Mouse (Mus musculus) neural tube, embryonic 12.5 days (tissue): Measurements from ENCODE around the gene Ano2. TPM values are rescaled to one million over a fixed set of nuclear protein-coding genes. Genes with fewer than 3 reads are reported as not detected.

ENCODE experiments used
- ATAC-seq: fragments of 200-750 bp; cut with Nextera tagmentation; 2 replicates; pipeline ENCODE4 v1.8.0; 2017; ENCODE audit warnings: low read depth, mild to moderate bottlenecking, moderate TSS enrichment, moderate library complexity; ENCODE audit not compliant: low FRiP score
- H3K27ac ChIP-seq: fragments of 300-500 bp; sonication (generic); 2 replicates; pipeline ENCODE4 v1.5.1; 2016
- H3K27me3 ChIP-seq: fragments of 300-500 bp; sonication (generic); replicated peaks from 2 replicates; pipeline ENCODE4 v1.6.1; 2016; ENCODE audit warnings: mild to moderate bottlenecking
- H3K36me3 ChIP-seq: fragments of 300-500 bp; sonication (generic); 2 replicates; pipeline ENCODE4 v1.6.1; 2016; ENCODE audit warnings: mild to moderate bottlenecking
- H3K4me1 ChIP-seq: fragments of 300-500 bp; sonication (generic); 2 replicates; pipeline ENCODE4 v1.6.1; 2016
- H3K4me2 ChIP-seq: fragments of 300-500 bp; sonication (generic); replicated peaks from 2 replicates; pipeline ENCODE4 v1.6.1; 2016; ENCODE audit warnings: mild to moderate bottlenecking
- H3K4me3 ChIP-seq: fragments of 300-500 bp; sonication (generic); 2 replicates; pipeline ENCODE4 v1.5.1; 2016
- H3K9ac ChIP-seq: fragments of 300-500 bp; sonication (generic); 2 replicates; pipeline ENCODE4 v1.6.1; 2016; ENCODE audit warnings: mild to moderate bottlenecking
- H3K9me3 ChIP-seq: fragments of 300-500 bp; sonication (generic); 2 replicates; pipeline ENCODE4 v1.6.1; 2016; ENCODE audit warnings: mild to moderate bottlenecking
- WGBS: fragments of 180-500 bp; shearing (Covaris S2); methylation state at CpG from one replicate; pipeline ENCODE4 v1.1.7; 2016; 5-methylcytosine and 5-hydroxymethylcytosine counted together
- polyA plus RNA-seq: library from polyadenylated mRNA; unstranded; fragments of >200 nt; fragmentation: Nextera tagmentation; extraction: Ambion mirVana; gene quantifications from 2 replicates; pipeline ENCODE4 v1.2.1, GENCODE M21; 2016

Ano2 gene
- polyA plus RNA-seq, 1 experiment from 2014 or later = 0.23 TPM

DNA sequence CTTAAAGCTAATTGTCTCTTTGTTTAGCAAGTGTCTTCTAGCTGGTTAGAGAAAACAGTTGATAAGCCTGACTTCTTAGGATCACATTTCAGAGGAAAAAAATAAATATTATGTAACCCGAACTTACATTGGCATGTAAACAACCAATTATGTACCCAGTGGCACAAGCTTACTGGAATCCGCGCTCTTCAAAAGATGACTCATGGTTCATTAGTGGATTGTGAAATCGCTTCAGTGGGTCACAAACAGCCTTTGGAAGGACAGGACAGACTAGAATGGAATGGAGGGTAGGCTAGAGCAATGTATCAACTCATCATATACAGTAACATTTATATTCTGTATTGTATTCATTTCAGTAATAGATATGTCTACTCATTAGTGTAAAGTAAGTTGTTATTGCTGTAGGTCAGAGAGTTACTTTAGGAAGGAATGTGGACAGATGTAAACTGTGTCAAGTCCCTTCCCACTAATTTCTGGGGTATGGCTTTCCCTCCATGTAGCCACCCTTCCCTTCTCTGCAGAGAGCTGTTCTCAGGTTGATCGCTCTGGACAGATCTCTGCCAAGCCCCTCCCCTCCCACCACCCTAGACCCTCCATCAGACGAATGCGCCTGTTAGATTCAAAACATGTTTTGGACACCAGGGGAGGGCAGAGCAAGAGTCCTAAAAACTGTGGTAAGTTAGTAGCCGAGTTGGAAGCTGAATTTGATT is 343.6 kb downstream of the Ano2 start:
- no peaks in the 10 kb centered on the region for H3K4me1 ChIP-seq
- no peak overlapping the region for H3K9ac ChIP-seq
- H3K4me2 ChIP-seq = no peak overlapping the region
- WGBS = 77% methylated on average over 8 of the region's 8 CpGs
- no peak overlapping the region for H3K4me3 ChIP-seq
- no peaks in the 10 kb centered on the region for H3K27me3 ChIP-seq
- H3K36me3 ChIP-seq = no peaks in the 10 kb centered on the region
- H3K9me3 ChIP-seq = no peaks in the 10 kb centered on the region
- ATAC-seq = no peak
- no peak overlapping the region for H3K27ac ChIP-seq

DNA sequence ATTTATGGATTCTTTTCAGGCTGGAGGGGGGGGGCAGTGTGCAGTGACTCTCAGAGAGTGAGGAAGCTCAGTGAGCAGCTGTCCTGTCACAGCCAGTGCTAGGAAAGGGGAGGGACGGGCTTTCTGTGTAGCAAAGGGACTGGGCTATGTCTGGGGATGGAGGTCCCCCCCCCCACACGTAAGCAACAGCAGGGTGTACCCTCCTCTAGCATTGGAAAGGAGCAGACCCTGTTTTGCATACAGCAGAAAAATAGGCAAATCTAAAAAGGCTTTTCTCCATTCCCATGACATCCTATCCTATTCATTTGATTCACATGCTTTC is 344.1 kb downstream of the Ano2 start:
- no peaks in the 10 kb centered on the region for H3K9me3 ChIP-seq
- no peak for ATAC-seq
- WGBS = 46% methylated on average over 2 of the region's 2 CpGs
- H3K4me1 ChIP-seq = no peaks in the 10 kb centered on the region
- no peak overlapping the region for H3K9ac ChIP-seq
- H3K27me3 ChIP-seq = no peaks in the 10 kb centered on the region
- H3K4me3 ChIP-seq = no peak overlapping the region
- H3K4me2 ChIP-seq = no peak overlapping the region
- no peaks in the 10 kb centered on the region for H3K36me3 ChIP-seq
- no peak overlapping the region for H3K27ac ChIP-seq

DNA sequence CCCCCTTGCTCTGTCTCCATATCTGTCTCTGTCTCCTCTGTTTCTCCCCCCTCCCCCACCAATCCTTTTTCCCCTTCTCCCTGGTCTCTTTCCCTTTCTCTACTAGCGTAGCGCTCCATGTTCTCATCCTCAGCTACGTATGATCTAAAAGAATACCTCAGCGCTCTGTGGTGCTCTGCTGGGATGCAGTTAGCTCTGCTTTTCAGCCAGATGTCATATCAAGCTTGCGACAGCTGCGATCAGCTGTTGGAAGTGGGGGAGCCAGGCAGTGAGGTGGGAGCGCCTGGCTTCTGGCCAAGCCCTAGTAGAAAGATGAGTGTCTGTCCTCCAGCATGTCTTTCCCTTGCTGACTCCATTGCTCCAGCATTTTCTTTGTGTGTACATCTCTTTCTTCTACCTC is 344.5 kb downstream of the Ano2 start:
- no peaks in the 10 kb centered on the region for H3K36me3 ChIP-seq
- WGBS = 84% methylated on average over 7 of the region's 7 CpGs
- peak; percentile 44; the same call in 1 of the 2 replicates for ATAC-seq

DNA sequence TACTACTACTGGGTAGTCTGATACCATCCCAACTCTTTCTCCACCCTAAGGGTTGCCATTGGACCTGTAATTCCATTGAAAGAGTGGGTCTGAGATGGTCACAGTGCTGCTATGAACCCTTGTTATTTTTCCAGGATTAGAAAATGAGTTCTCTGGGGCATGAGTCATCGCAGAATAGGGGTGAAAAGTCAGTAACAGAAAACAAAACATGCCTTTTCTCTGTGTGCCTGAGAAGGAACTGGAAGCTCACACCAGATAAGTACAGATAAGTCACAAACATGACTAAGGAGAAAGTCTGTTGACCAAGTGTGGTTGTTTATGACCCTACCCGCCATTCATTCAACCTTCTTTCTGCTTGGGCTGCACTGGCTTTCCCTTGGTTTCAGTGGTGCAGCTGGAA is 345.4 kb downstream of the Ano2 start:
- Histone ChIP-seq H3K36me3 (no peaks in the 10 kb centered on the region), H3K9ac (no peak overlapping the region), H3K4me3 (no peak overlapping the region), H3K4me2 (no peak overlapping the region), H3K27me3 (no peaks in the 10 kb centered on the region), H3K4me1 (no peaks in the 10 kb centered on the region), H3K27ac (no peak overlapping the region), H3K9me3 (no peaks in the 10 kb centered on the region)
- ATAC-seq = no peak
- WGBS = 87% methylated on average over 2 of the region's 2 CpGs

More for the DNA sequence above, 344.5 kb downstream of the Ano2 start:
- Histone ChIP-seq H3K4me2 (no peak overlapping the region), H3K9ac (no peak overlapping the region), H3K4me1 (no peaks in the 10 kb centered on the region), H3K4me3 (no peak overlapping the region), H3K27me3 (no peaks in the 10 kb centered on the region), H3K27ac (no peak overlapping the region), H3K9me3 (no peaks in the 10 kb centered on the region)

DNA sequence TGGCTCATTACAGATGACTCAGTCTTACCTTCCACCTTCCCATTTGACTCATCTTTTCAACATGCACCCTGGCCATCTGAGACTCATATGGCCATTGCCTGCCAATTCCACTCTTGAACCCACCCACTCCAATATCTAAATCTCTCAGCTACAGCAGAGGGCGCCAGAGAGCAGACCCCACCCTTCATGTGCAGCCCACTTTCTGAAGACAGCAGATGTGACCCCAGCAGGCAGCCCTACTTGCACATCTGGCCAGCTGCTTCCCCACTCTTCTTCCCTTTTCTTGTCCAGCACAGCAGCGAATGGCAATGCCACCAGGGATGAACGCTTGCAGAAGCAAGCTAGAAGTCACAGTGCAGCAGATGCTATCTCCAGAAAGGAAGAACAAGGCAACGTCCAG is 355.7 kb downstream of the Ano2 start:
- no peaks in the 10 kb centered on the region for H3K27me3 ChIP-seq
- WGBS = 51% methylated on average over 4 of the region's 4 CpGs

DNA sequence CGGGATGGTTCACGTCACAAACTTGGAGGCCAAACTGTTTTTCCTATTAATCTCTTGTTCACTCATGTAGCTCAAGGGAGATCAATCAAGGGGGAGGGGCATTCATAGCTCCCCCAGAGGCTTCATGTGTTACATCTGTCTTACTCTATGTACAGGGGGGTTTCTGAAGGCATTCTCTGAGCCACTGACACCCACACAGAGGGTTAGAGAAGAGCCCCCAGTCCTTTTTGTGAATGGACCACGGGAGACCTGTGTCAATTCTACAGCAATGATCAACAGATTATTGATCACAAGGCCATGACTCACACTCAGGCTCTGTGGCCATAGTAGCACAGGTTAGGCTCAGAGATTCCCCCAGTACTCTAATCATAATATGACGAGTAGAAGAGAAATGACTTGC is 358.0 kb downstream of the Ano2 start:
- no peaks in the 10 kb centered on the region for H3K9me3 ChIP-seq
- no peak overlapping the region for H3K9ac ChIP-seq
- ATAC-seq = no peak
- no peak overlapping the region for H3K4me3 ChIP-seq
- H3K4me2 ChIP-seq = no peak overlapping the region
- no peak overlapping the region for H3K27ac ChIP-seq
- no peaks in the 10 kb centered on the region for H3K4me1 ChIP-seq
- no peaks in the 10 kb centered on the region for H3K36me3 ChIP-seq
- 81% methylated on average over 4 of the region's 4 CpGs for WGBS
- no peaks in the 10 kb centered on the region for H3K27me3 ChIP-seq

More for the DNA sequence above, 355.7 kb downstream of the Ano2 start:
- no peaks in the 10 kb centered on the region for H3K4me1 ChIP-seq
- H3K9ac ChIP-seq = no peak overlapping the region
- H3K4me2 ChIP-seq = no peak overlapping the region
- H3K9me3 ChIP-seq = no peaks in the 10 kb centered on the region
- no peak overlapping the region for H3K27ac ChIP-seq
- ATAC-seq = no peak
- H3K4me3 ChIP-seq = no peak overlapping the region
- H3K36me3 ChIP-seq = no peaks in the 10 kb centered on the region

DNA sequence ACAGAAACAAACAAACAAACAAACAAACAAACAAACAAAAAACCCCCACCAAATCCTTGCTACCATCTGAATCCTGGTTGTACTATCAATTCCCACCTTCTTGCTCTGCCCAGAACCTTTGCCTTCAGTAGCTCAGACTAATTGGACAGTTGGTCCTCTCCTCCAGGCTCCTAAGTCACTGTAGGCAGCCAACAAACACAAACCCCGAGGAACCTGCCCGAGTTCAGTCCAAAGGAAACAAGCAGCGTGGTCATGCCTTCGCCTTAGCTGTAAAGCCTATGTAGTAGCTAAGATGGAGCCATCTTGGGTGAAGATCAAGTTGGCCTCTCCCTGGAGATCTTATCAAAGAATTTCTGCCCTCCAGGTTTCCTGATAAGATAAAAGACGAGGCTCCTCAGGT is 362.9 kb downstream of the Ano2 start:
- WGBS = 93% methylated on average over 5 of the region's 5 CpGs
- no peak for ATAC-seq
- no peaks in the 10 kb centered on the region for H3K9me3 ChIP-seq
- no peaks in the 10 kb centered on the region for H3K27me3 ChIP-seq
- no peak overlapping the region for H3K27ac ChIP-seq
- H3K4me2 ChIP-seq = no peak overlapping the region
- no peak overlapping the region for H3K9ac ChIP-seq
- H3K4me3 ChIP-seq = no peak overlapping the region
- no peaks in the 10 kb centered on the region for H3K36me3 ChIP-seq
- H3K4me1 ChIP-seq = no peaks in the 10 kb centered on the region

DNA sequence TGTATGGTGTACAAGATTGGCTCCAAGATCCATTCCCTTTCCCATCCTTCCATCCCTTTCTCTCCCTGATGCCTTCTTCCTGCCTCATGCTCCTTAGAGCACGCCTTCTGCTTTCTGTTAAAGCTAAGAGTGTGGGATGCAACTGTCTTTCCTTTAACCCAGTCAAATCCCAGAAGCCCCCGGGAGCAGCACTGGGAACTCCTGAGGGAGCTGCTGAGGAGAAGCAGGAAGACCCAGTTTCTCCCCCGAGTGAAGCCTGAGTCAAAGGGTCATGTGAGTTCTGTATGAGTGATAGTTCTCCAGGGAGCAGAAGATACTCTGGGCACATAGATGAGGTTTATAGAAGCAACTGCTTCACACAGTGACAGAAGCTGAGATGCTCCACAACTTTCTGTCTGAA is 367.5 kb downstream of the Ano2 start:
- 79% methylated on average over 3 of the region's 3 CpGs for WGBS
- Histone ChIP-seq H3K27me3 (no peaks in the 10 kb centered on the region), H3K36me3 (no peaks in the 10 kb centered on the region), H3K4me2 (no peak overlapping the region), H3K27ac (no peak overlapping the region), H3K4me1 (no peaks in the 10 kb centered on the region), H3K9ac (no peak overlapping the region), H3K4me3 (no peak overlapping the region), H3K9me3 (no peaks in the 10 kb centered on the region)
- no peak for ATAC-seq

DNA sequence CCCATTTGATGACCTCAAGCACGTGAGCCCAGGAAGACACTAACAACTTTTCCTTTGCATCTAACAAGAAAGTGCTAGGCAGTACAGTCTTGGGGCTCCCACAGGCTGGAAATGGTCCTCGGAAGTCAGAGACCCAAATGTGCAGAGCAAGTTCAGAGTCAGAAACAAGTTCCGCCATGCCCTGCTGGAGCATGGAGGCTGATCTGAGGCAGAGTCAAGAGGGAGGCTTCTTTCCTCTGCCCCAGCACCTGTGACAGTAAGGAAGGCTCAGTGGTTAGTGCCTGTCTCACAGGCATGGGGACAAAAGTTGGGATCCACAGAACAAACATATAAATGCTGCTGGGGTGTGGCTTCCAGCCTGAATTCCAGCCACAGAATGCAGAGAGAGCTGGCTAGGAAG is 390.3 kb downstream of the Ano2 start:
- Histone ChIP-seq H3K4me1 (no peaks in the 10 kb centered on the region), H3K36me3 (no peaks in the 10 kb centered on the region), H3K4me3 (no peak overlapping the region), H3K9ac (no peak overlapping the region), H3K9me3 (no peaks in the 10 kb centered on the region), H3K27ac (no peak overlapping the region), H3K27me3 (no peaks in the 10 kb centered on the region), H3K4me2 (no peak overlapping the region)
- WGBS = 79% methylated on average over 3 of the region's 3 CpGs
- ATAC-seq = no peak

DNA sequence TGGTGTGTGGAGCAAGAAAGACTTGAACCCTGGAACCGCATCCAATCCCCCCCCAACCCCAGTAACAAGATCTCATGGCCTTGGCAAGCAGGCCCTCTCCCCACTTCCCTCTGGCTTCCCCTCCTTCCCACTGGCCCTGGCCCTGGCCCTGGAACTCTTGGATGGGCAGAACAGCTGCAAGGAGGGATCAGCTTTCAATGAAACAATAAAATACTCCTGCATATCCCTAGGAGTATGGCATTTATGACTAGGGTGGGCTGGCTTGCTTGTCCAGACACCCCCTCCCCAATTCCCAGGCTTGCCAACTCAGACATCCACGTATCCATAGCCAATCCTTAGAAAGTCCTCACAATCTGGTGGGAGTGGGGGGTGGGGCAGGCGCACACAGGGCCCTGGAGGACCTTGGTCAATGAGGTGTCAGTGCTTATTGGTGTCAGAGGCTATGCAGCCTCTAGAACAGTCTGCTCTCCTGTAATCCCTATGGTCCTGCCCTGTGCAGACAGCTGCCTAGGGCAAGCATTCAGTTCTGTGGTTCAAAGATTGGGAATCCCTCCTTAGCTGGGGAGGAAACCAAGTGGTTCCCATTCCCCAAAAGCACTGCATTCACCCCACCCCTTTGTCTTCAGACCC is 396.2 kb downstream of the Ano2 start:
- H3K4me1 ChIP-seq = no peaks in the 10 kb centered on the region
- WGBS = 61% methylated on average over 3 of the region's 3 CpGs
- H3K27ac ChIP-seq = no peak overlapping the region
- H3K27me3 ChIP-seq = no peaks in the 10 kb centered on the region
- no peaks in the 10 kb centered on the region for H3K36me3 ChIP-seq
- no peak overlapping the region for H3K9ac ChIP-seq
- H3K4me2 ChIP-seq = no peak overlapping the region
- no peak for ATAC-seq
- no peak overlapping the region for H3K4me3 ChIP-seq
- no peaks in the 10 kb centered on the region for H3K9me3 ChIP-seq

DNA sequence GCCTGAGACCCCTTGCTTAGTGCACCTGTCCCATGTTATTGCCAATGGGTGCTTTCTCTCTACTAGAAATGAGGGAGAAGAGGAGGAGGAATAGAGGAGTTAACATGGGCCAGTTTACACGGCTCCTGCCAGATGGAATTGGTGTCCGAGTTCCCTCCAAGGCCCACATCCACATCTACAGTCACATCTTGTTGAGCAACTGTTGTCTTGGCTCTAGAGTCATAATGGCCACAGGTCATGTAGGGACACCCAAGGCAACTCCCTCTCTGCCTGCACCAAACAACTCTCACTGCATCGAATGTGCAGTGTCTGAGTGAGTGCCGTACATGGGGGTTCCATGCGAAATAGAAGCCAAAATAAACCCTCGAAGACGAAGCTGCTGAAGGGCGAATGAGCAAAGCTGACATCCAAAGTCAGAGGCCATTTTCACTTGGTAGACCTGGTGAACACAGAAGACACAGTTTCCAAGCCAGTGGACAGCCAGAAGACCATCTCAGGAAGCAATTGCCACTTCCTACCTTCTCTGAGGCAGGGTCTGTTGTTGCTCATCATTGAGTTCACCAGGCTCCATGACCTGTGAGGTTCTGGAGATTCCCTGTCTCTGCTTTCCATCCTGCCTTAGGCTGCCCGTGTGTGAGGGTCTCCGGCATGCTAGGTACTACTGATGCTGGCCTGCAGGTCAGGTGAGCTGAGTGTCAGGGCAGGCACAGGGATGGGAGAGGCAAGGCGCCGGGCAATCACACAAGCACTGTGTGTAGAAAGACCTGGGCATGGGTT is 398.5 kb downstream of the Ano2 start:
- WGBS = 94% methylated on average over 12 of the region's 12 CpGs
- no peak overlapping the region for H3K4me2 ChIP-seq

More for the DNA sequence above, 398.5 kb downstream of the Ano2 start:
- H3K4me1 ChIP-seq = no peaks in the 10 kb centered on the region
- H3K9ac ChIP-seq = no peak overlapping the region
- no peak overlapping the region for H3K27ac ChIP-seq
- H3K27me3 ChIP-seq = no peaks in the 10 kb centered on the region
- ATAC-seq = no peak
- H3K36me3 ChIP-seq = no peaks in the 10 kb centered on the region
- H3K9me3 ChIP-seq = no peaks in the 10 kb centered on the region
- H3K4me3 ChIP-seq = no peak overlapping the region
